Mouse (Mus musculus): Measurements from ENCODE around the gene Dcaf11. TPM values are rescaled to one million over a fixed set of nuclear protein-coding genes. Genes with fewer than 3 reads are reported as not detected.

Dcaf11 gene
- polyA plus RNA-seq, 1 experiment from 2014 or later = 90.2 TPM

GRCm38 (mm10) chr14:55576376-55576775 is 16.6 kb downstream of the Dcaf11 start:
- H3K4me2 ChIP-seq (replicated peaks; ENCODE audit: low read depth, low read length) = no peak overlapping the region
- H3K36me3 ChIP-seq (ENCODE audit: control insufficient read depth, insufficient read depth, low read length) = peaks cover 8% of the 10 kb centered on the region; the same call in 1 of the 2 replicates
- no peak for ATAC-seq (ENCODE audit: low FRiP score, low TSS enrichment)
- 78% methylated on average over 16 of the region's 16 CpGs for WGBS
- no peaks in the 10 kb centered on the region for H3K27me3 ChIP-seq (ENCODE audit: control insufficient read depth, insufficient read depth, low read length)
- H3K4me1 ChIP-seq (ENCODE audit: control insufficient read depth, insufficient read depth, low read length) = peaks cover 19% of the 10 kb centered on the region
- no peaks in the 10 kb centered on the region for H3K9me3 ChIP-seq (ENCODE audit: control insufficient read depth, low read length)
- no peak overlapping the region for H3K27ac ChIP-seq (ENCODE audit: low read depth, low read length)
- no peak overlapping the region for H3K4me3 ChIP-seq (ENCODE audit: low read length)
- no peak overlapping the region for H3K9ac ChIP-seq (ENCODE audit: low read depth, low read length)

DNA sequence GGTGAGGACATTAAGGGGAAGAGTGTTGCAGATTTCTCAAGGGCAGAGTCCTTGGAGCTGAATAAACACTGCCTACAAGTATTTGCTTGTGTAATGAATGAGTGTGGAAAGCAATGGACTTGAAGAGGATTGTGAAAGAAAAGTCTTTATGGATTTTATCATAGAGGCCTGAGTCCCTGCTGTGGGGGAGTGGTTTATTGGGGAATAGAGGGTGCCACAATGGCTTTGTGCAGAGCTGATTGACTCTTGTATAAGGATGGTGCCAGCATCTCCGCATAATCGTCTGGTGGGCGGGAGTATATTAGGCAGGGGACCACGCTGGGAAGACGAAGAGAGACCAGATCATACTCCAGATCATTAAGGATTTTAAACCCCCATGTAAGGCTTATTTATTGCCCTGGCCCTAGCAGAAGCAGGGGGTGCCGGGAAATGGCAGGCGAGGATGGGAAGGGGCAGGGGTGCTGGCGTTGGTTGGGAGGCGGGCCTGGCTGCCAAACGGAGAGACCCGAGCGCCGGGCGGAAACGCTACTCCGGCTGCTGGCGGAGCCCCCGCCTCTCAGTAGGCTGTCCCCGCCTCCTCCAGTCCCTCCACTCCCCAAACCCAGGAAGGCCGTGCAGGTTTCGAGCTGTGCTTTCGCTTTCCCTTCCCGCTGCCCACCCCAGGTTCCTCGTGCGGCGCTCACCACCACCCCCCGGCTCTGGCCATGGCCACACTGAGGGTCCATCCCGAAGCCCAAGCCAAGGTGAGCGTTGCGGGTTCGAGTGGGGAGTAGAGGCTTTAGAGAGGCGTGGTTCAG is 18.3 kb downstream of the Dcaf11 start, which contains the start of gene Psme1:
Gene Psme1, plus strand, starts transcription at position 253 of the 797 bp plus-strand sequence.
- Histone ChIP-seq H3K4me2 (replicated peaks; ENCODE audit: low read depth, low read length) (peak within 1 kb of the TSS; percentile 78), H3K9me3 (ENCODE audit: control insufficient read depth, low read length) (no peaks in the 10 kb centered on the region), H3K36me3 (ENCODE audit: control insufficient read depth, insufficient read depth, low read length) (peaks cover 15% of the 10 kb centered on the region; the same call in 1 of the 2 replicates), H3K9ac (ENCODE audit: low read depth, low read length) (peak within 1 kb of the TSS; percentile 78), H3K27me3 (ENCODE audit: control insufficient read depth, insufficient read depth, low read length) (no peaks in the 10 kb centered on the region), H3K4me3 (ENCODE audit: low read length) (peak within 1 kb of the TSS; percentile 70), H3K27ac (ENCODE audit: low read depth, low read length) (peak within 1 kb of the TSS; percentile 70; the same call in 1 of the 2 replicates), H3K4me1 (ENCODE audit: control insufficient read depth, insufficient read depth, low read length) (peaks cover 19% of the 10 kb centered on the region)
- 2% methylated on average over 21 of the region's 32 CpGs for WGBS
- ATAC-seq (ENCODE audit: low FRiP score, low TSS enrichment) = peak; percentile 90

DNA sequence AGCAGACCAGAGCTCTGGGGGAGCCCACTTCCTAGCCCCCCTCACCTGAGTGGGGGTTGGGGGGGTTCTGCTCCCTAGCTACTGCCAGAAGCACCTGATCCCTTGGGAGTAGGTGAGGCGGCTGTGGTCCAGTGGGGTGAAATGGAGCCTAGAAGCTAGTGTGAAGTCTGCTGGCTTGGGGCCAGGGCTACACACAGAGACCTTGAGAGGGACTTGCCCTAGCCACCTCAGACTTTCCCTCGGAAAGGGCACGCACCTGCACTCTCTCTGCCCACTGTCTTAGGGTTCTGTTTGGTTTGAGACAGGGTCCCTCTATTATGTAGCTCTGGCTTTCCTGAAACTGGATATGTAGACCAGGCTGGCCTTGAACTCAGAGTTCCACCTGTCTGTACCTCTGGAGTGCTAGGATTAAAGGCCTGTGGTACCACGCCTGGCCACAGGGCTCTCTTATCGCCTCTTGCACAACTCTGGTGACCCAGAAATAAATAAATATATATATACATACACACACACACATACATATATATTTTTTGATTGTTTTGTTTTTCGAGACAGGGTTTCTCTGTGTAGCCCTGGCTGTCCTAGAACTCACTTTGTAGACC is 19.0 kb downstream of the Dcaf11 start:
- Histone ChIP-seq H3K36me3 (ENCODE audit: control insufficient read depth, insufficient read depth, low read length) (peaks cover 15% of the 10 kb centered on the region; the same call in 1 of the 2 replicates), H3K27me3 (ENCODE audit: control insufficient read depth, insufficient read depth, low read length) (no peaks in the 10 kb centered on the region)

DNA sequence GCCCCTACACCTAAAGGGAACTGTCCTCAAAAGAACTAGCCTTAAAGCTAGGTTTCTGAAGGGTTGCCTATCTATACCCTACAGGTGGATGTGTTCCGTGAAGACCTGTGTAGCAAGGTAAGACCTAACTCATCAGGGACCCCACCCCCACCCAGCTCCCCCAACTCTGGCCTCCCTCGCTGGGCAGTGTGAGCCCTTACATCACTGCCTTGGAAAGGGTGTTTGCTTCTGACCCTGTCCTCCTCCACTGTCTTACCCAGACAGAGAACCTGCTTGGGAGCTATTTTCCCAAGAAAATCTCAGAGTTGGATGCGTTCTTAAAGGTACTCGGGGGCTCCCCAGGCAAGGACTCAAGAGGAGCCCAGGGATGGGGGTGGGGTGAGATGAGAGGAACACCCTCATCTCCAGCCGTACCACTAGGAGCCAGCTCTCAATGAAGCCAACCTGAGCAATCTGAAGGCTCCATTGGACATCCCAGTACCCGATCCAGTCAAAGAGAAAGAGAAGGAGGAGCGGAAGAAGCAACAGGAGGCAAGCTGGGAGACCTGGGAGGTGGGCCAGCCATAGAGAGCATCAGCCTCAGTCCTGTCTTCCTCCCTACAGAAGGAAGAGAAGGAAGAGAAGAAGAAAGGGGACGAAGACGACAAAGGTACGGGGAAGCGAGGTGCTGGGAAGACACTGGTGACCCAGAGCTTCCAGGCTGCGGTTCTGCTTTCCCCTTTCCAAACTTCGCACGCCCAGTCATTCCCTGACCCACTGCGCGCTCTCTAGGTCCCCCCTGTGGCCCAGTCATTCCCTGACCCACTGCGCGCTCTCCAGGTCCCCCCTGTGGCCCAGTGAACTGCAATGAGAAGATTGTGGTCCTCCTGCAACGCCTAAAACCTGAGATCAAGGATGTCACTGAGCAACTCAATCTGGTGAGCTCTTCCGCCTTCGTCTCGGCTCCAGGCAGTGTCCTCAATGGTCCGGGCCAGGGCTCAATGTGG is 20.0 kb downstream of the Dcaf11 start:
- Histone ChIP-seq H3K9ac (ENCODE audit: low read depth, low read length) (no peak overlapping the region), H3K9me3 (ENCODE audit: control insufficient read depth, low read length) (no peaks in the 10 kb centered on the region)

More for the DNA sequence above, 19.0 kb downstream of the Dcaf11 start:
- no peak; the same call in 1 of the 2 replicates for ATAC-seq (ENCODE audit: low FRiP score, low TSS enrichment)
- Histone ChIP-seq H3K4me2 (replicated peaks; ENCODE audit: low read depth, low read length) (peak overlapping the region; percentile 78), H3K9me3 (ENCODE audit: control insufficient read depth, low read length) (no peaks in the 10 kb centered on the region), H3K27ac (ENCODE audit: low read depth, low read length) (peak overlapping the region; percentile 70; the same call in 1 of the 2 replicates), H3K4me3 (ENCODE audit: low read length) (peak overlapping the region; percentile 70), H3K4me1 (ENCODE audit: control insufficient read depth, insufficient read depth, low read length) (peaks cover 19% of the 10 kb centered on the region), H3K9ac (ENCODE audit: low read depth, low read length) (peak overlapping the region; percentile 78)
- WGBS = 30% methylated on average over 6 of the region's 6 CpGs

DNA sequence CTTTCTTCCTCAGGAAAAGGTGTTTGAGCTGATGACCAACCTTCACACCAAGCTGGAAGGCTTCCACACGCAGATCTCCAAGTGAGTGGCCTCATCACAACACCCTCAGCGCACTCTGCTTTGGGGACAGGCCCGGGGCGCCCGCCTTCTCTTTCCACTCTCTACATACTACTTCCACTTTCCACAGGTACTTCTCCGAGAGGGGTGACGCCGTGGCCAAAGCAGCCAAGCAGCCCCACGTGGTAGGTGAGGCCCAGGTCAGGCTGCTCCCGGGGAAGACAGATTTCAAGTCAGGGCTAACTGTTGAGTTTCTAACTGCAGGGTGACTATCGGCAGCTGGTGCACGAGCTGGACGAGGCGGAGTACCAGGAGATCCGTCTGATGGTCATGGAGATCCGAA is 20.9 kb downstream of the Dcaf11 start:
- Histone ChIP-seq H3K4me3 (ENCODE audit: low read length) (no peak overlapping the region), H3K4me2 (replicated peaks; ENCODE audit: low read depth, low read length) (no peak overlapping the region), H3K36me3 (ENCODE audit: control insufficient read depth, insufficient read depth, low read length) (peaks cover 15% of the 10 kb centered on the region; the same call in 1 of the 2 replicates), H3K27ac (ENCODE audit: low read depth, low read length) (no peak overlapping the region), H3K4me1 (ENCODE audit: control insufficient read depth, insufficient read depth, low read length) (peaks cover 15% of the 10 kb centered on the region), H3K27me3 (ENCODE audit: control insufficient read depth, insufficient read depth, low read length) (no peaks in the 10 kb centered on the region), H3K9ac (ENCODE audit: low read depth, low read length) (no peak overlapping the region), H3K9me3 (ENCODE audit: control insufficient read depth, low read length) (no peaks in the 10 kb centered on the region)
- ATAC-seq (ENCODE audit: low FRiP score, low TSS enrichment) = no peak
- WGBS = 92% methylated on average over 16 of the region's 16 CpGs

More for the DNA sequence above, 20.0 kb downstream of the Dcaf11 start:
- no peaks in the 10 kb centered on the region for H3K27me3 ChIP-seq (ENCODE audit: control insufficient read depth, insufficient read depth, low read length)
- peaks cover 15% of the 10 kb centered on the region; the same call in 1 of the 2 replicates for H3K36me3 ChIP-seq (ENCODE audit: control insufficient read depth, insufficient read depth, low read length)
- ATAC-seq (ENCODE audit: low FRiP score, low TSS enrichment) = no peak
- H3K27ac ChIP-seq (ENCODE audit: low read depth, low read length) = no peak overlapping the region
- no peak overlapping the region for H3K4me3 ChIP-seq (ENCODE audit: low read length)
- WGBS = 91% methylated on average over 23 of the region's 23 CpGs
- H3K4me2 ChIP-seq (replicated peaks; ENCODE audit: low read depth, low read length) = no peak overlapping the region
- peaks cover 19% of the 10 kb centered on the region for H3K4me1 ChIP-seq (ENCODE audit: control insufficient read depth, insufficient read depth, low read length)

- H3K36me3 ChIP-seq (ENCODE audit: control insufficient read depth, insufficient read depth, low read length) = peaks cover 16% of the 10 kb centered on the region; the same call in 1 of the 2 replicates
- H3K4me3 ChIP-seq (ENCODE audit: low read length) = no peak overlapping the region
- no peak overlapping the region for H3K4me2 ChIP-seq (replicated peaks; ENCODE audit: low read depth, low read length)
- ATAC-seq (ENCODE audit: low FRiP score, low TSS enrichment) = no peak
- 70% methylated on average over 9 of the region's 9 CpGs for WGBS
- H3K27ac ChIP-seq (ENCODE audit: low read depth, low read length) = no peak overlapping the region
- H3K9ac ChIP-seq (ENCODE audit: low read depth, low read length) = no peak overlapping the region
- H3K9me3 ChIP-seq (ENCODE audit: control insufficient read depth, low read length) = no peaks in the 10 kb centered on the region
- H3K27me3 ChIP-seq (ENCODE audit: control insufficient read depth, insufficient read depth, low read length) = no peaks in the 10 kb centered on the region
- H3K4me1 ChIP-seq (ENCODE audit: control insufficient read depth, insufficient read depth, low read length) = peaks cover 10% of the 10 kb centered on the region
These were observed 22.3 kb downstream of the Dcaf11 start for GRCm38 (mm10) chr14:55581981-55582681.

GRCm38 (mm10) chr14:55584303-55584701 is 24.5 kb downstream of the Dcaf11 start:
- 40% methylated on average over 5 of the region's 5 CpGs for WGBS
- no peak for ATAC-seq (ENCODE audit: low FRiP score, low TSS enrichment)
- H3K9me3 ChIP-seq (ENCODE audit: control insufficient read depth, low read length) = no peaks in the 10 kb centered on the region
- H3K9ac ChIP-seq (ENCODE audit: low read depth, low read length) = no peak overlapping the region
- no peaks in the 10 kb centered on the region for H3K4me1 ChIP-seq (ENCODE audit: control insufficient read depth, insufficient read depth, low read length)
- no peaks in the 10 kb centered on the region for H3K27me3 ChIP-seq (ENCODE audit: control insufficient read depth, insufficient read depth, low read length)
- H3K4me2 ChIP-seq (replicated peaks; ENCODE audit: low read depth, low read length) = peak overlapping the region; percentile 80
- peak overlapping the region; percentile 46 for H3K4me3 ChIP-seq (ENCODE audit: low read length)
- H3K27ac ChIP-seq (ENCODE audit: low read depth, low read length) = no peak overlapping the region
- peaks cover 21% of the 10 kb centered on the region; the same call in 1 of the 2 replicates for H3K36me3 ChIP-seq (ENCODE audit: control insufficient read depth, insufficient read depth, low read length)

Data from kidney, embryonic 14.5 days (tissue).